Mouse (Mus musculus) heart, embryonic 14.5 days (tissue): Measurements from ENCODE around the gene Aanat. TPM values are rescaled to one million over a fixed set of nuclear protein-coding genes. Genes with fewer than 3 reads are reported as not detected.

Experiments
- ATAC-seq: fragments of 200-750 bp; cut with Nextera tagmentation; 2 replicates; pipeline ENCODE4 v1.8.0; 2017; ENCODE audit warnings: low read depth, moderate TSS enrichment; ENCODE audit not compliant: insufficient number of reproducible peaks, insufficient read depth, low FRiP score
- H3K27ac ChIP-seq, 2 experiments: fragments of 200-500 bp in 1 of 2; fragments of 300-500 bp in 1 of 2; sonication (generic) in 1 of 2; replicated peaks in 1 of 2; 2 replicates each; pipeline ENCODE4 v1.5.1; 2012 to 2014; ENCODE audit warnings: low read depth in 2 of 2, low read length in 2 of 2, control low read depth in 1 of 2, mild to moderate bottlenecking in 1 of 2, mixed read lengths in 1 of 2; ENCODE audit not compliant: control insufficient read depth in 1 of 2, insufficient read depth in 1 of 2
- H3K27me3 ChIP-seq: fragments of 300-500 bp; sonication (generic); 2 replicates; pipeline ENCODE4 v1.6.1; 2014; ENCODE audit warnings: mild to moderate bottlenecking, low read length, control low read depth; ENCODE audit not compliant: control insufficient read depth, insufficient read depth
- H3K36me3 ChIP-seq: fragments of 300-500 bp; sonication (generic); 2 replicates; pipeline ENCODE4 v1.6.1; 2014; ENCODE audit warnings: mild to moderate bottlenecking, control low read depth, low read length, mixed read lengths; ENCODE audit not compliant: control insufficient read depth, insufficient read depth
- H3K4me1 ChIP-seq, 2 experiments: fragments of 200-500 bp in 1 of 2; fragments of 300-500 bp in 1 of 2; sonication (generic) in 1 of 2; 2 replicates each; pipeline ENCODE4 v1.6.1; 2012 to 2014; ENCODE audit warnings: low read length in 2 of 2, control low read depth in 1 of 2, mixed read lengths in 1 of 2; ENCODE audit not compliant: control insufficient read depth in 2 of 2, insufficient read depth in 2 of 2
- H3K4me2 ChIP-seq: fragments of 300-500 bp; sonication (generic); 2 replicates; pipeline ENCODE4 v1.6.1; 2014; ENCODE audit warnings: mild to moderate bottlenecking, low read length
- H3K4me3 ChIP-seq, 2 experiments: fragments of 200-500 bp in 1 of 2; fragments of 300-500 bp in 1 of 2; sonication (generic) in 1 of 2; 2 replicates each; pipeline ENCODE4 v1.5.1; 2012 to 2014; ENCODE audit warnings: low read length in 2 of 2, mild to moderate bottlenecking in 2 of 2, control low read depth in 1 of 2, low read depth in 1 of 2, moderate library complexity in 1 of 2; ENCODE audit not compliant: control insufficient read depth in 1 of 2, insufficient read depth in 1 of 2
- H3K9ac ChIP-seq: fragments of 300-500 bp; sonication (generic); 2 replicates; pipeline ENCODE4 v1.6.1; 2014; ENCODE audit warnings: mild to moderate bottlenecking, low read length
- H3K9me3 ChIP-seq: fragments of 300-500 bp; sonication (generic); 2 replicates; pipeline ENCODE4 v1.6.1; 2016; ENCODE audit warnings: low read length, control low read depth; ENCODE audit not compliant: control insufficient read depth
- WGBS: fragments of 180-500 bp; shearing (Covaris S2); extraction: QIAGEN DNeasy Blood & Tissue Kit; methylation state at CpG from one replicate; pipeline ENCODE4 v1.1.7; 2014; 5-methylcytosine and 5-hydroxymethylcytosine counted together
- polyA plus RNA-seq: library from polyadenylated mRNA; unstranded; fragments of >200 nt; fragmentation: Nextera tagmentation; extraction: Ambion mirVana; gene quantifications from 2 replicates; pipeline ENCODE4 v1.2.1, GENCODE M21; 2014

Aanat gene
- polyA plus RNA-seq, 1 experiment from 2014 or later = 0.28 TPM

DNA sequence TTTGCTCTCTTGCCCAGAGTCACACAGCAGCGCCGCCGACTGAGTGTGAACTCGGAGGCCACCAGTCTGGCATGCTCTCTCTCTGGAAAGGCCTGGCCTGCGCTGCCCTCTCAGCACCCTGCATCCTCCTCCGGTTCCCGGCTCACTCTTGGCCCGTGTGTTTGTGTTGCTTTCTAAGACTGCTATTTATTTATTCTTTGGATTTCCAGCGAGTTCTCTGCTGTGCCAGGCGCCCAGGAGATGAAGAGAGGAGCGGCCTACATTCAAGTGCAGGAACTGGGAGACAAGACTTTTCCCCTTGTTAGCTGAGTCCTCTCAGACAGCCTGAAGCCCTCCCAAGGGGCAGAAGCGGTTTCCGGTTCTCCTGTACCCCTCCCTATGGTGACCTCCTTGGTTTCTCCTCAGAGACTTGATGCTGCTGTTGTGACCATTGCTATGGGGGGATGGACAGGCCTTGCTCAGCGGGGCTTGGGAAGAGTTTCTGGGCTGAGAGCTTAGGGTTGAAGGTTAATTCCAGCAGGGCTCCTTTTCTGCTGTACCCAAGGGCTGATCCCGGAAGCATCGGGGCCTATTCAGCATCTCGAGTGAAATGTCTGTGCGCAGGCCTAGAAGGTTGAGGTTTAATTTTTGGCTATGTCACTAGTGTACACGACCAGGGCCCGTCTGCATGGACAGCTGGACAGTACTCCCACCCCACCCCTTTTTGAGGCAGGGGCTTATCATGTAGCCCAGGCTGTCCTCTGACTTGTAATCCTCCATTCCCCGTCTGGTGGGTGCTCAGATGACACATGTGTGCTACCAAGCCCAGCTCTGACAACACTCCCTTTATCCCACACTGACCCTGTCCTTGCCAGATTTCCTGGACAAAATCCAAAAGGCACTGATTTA, 58.2 kb downstream of the Aanat start:
- H3K9me3 ChIP-seq = no peaks in the 10 kb centered on the region
- H3K9ac ChIP-seq = no peak overlapping the region
- H3K27ac ChIP-seq = no peak overlapping the region
- H3K36me3 ChIP-seq = no peaks in the 10 kb centered on the region
- H3K4me2 ChIP-seq = 0 out of 2 replicates have a peak overlapping the region, but pooled peaks have one; percentile 47
- H3K27me3 ChIP-seq = peaks cover 5% of the 10 kb centered on the region; the same call in 1 of the 2 replicates
- peaks cover 23 to 28% of the 10 kb centered on the region in 2 experiments for H3K4me1 ChIP-seq
- no peak for ATAC-seq
- 53% methylated on average over 21 of the region's 21 CpGs for WGBS
- no peak overlapping the region for H3K4me3 ChIP-seq

DNA sequence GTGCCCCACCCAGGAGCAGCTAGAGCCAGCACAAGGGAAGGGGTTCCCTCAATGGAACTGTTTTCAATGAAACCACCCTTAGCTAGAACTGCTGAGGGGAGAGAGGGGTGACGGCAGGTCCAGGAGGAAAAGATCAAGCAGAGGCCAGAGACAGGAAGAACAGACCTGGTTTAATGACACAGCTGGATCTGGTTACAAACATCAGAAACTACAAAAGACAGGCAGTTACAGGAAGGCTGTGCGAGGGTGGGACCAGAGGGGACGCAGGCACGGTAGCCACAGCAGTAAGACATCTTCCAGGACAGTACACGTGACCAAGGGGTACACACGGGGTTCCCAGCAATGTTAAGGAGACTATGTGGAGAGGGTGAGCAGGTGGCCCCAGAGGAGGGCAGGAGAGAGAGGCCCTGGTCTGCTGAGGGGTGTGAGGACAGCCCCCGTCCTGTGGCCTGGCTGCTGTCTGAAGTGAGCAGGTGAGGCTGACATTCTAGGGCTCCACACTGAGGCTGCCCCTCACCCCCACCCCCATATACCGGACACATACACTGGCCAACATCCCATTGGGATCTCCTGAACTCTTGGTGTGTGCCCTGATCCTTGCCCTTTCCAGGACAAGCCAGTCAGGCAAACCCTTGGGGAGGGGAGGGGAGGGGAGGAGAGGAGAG, 59.3 kb downstream of the Aanat start:
- WGBS = 60% methylated on average over 8 of the region's 8 CpGs
- no peak overlapping the region for H3K9ac ChIP-seq
- H3K4me1 ChIP-seq = peaks cover 23 to 28% of the 10 kb centered on the region in 2 experiments

DNA sequence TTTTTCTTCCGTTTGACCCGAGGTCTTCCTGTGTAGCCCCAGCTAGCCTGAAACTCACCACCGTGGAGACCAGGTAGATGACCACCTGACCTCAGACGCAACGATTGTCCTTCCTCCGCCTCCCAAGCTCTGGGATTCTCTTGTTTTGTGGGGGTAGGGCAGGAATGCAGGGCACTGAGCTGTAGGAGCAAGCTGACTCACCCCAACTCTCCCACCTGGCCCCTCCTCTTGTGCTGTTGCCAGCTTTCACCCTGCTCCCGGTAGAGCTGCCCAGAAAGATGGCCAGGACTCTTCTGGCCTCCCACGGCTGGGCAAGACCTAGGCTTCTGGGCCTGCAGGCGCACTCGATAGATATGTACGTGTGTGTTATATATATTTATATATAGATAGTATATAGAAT, 59.9 kb downstream of the Aanat start:
- ATAC-seq = no peak
- H3K4me1 ChIP-seq = peaks cover 23 to 28% of the 10 kb centered on the region in 2 experiments

More for the DNA sequence above, 59.3 kb downstream of the Aanat start:
- Histone ChIP-seq H3K4me3 (no peak overlapping the region), H3K27me3 (peaks cover 10% of the 10 kb centered on the region; the same call in 1 of the 2 replicates), H3K4me2 (no peak overlapping the region), H3K36me3 (no peaks in the 10 kb centered on the region), H3K9me3 (no peaks in the 10 kb centered on the region), H3K27ac (no peak overlapping the region)
- no peak for ATAC-seq

DNA sequence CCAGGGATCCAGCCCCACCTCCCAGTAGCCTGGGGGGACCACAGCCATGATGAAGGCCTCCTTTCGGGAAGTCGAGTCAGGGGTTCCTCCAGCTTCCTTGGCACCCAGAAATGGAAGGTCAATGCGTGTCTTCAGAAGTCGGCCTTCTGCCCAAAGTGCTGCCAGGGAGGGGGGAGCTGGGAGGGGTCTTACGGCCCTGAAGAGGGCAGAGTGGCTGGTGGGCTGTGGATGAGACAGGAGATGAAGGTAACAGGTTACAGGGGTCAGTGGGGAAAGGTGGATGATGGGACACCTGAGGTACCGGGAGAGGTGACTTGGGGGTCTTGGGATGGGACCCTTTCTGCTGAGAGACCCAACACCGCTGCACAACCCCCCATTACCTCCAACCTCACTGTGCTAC, 60.5 kb downstream of the Aanat start:
- H3K27me3 ChIP-seq = peaks cover 17% of the 10 kb centered on the region
- no peak overlapping the region for H3K4me3 ChIP-seq
- H3K9me3 ChIP-seq = no peaks in the 10 kb centered on the region
- H3K4me1 ChIP-seq = peaks cover 23 to 28% of the 10 kb centered on the region in 2 experiments
- ATAC-seq = no peak
- no peaks in the 10 kb centered on the region for H3K36me3 ChIP-seq
- 86% methylated on average over 7 of the region's 7 CpGs for whole genome bisulfite sequencing
- H3K27ac ChIP-seq = peak overlapping the region in 1 of 2 experiments; percentile 33; a peak in 1 of 4 replicates
- H3K4me2 ChIP-seq = no peak overlapping the region
- no peak overlapping the region for H3K9ac ChIP-seq

More for the DNA sequence above, 59.9 kb downstream of the Aanat start:
- no peak overlapping the region for H3K27ac ChIP-seq
- H3K36me3 ChIP-seq = no peaks in the 10 kb centered on the region
- no peak overlapping the region for H3K9ac ChIP-seq
- H3K27me3 ChIP-seq = peaks cover 11% of the 10 kb centered on the region; the same call in 1 of the 2 replicates
- 68% methylated on average over 11 of the region's 11 CpGs for WGBS
- H3K9me3 ChIP-seq = no peaks in the 10 kb centered on the region
- H3K4me2 ChIP-seq = no peak overlapping the region
- no peak overlapping the region for H3K4me3 ChIP-seq

Other genes with a start within 250 kb of the Aanat start
- gene Rnf157, start 173.4 kb upstream of the Aanat start, polyA plus RNA-seq = 8.3 and 8.4 TPM in 2 replicates
- 53.4 and 62.9 TPM in 2 replicates for gene Ubald2, start 152.3 kb upstream of the Aanat start, polyA plus RNA-seq
- not detected in 2 replicates for gene Qrich2, start 120.2 kb upstream of the Aanat start, polyA plus RNA-seq
- 89.8 and 93.4 TPM in 2 replicates for gene Prpsap1, start 92.2 kb upstream of the Aanat start, polyA plus RNA-seq
- 2.3 and 2.5 TPM in 2 replicates for gene Sphk1, start 55.5 kb upstream of the Aanat start, polyA plus RNA-seq
- 14.4 and 17.1 TPM in 2 replicates for gene Ube2o, start 5.0 kb upstream of the Aanat start, polyA plus RNA-seq
- 6.4 and 6.6 TPM in 2 replicates for gene Rhbdf2, start 40.6 kb downstream of the Aanat start, polyA plus RNA-seq
- gene Prcd, start 67.1 kb downstream of the Aanat start, polyA plus RNA-seq = 1.3 and 1.9 TPM in 2 replicates
- 5.8 and 6.7 TPM in 2 replicates for gene Cygb, start 67.9 kb downstream of the Aanat start, polyA plus RNA-seq
- not detected in 2 replicates for gene St6galnac1, start 189.1 kb downstream of the Aanat start, polyA plus RNA-seq
- gene Mxra7, start 241.6 kb downstream of the Aanat start, polyA plus RNA-seq = 15.0 and 16.7 TPM in 2 replicates